Mouse (Mus musculus) heart, postnatal 0 days (tissue): ENCODE results near the gene Usp49.

Experiments used
- CTCF ChIP-seq: IDR thresholded peaks from 2 replicates; pipeline ENCODE4 v1.5.1; 2016; ENCODE audit warnings: antibody characterized with exemption, control low read depth, low read depth
- EP300 ChIP-seq: IDR thresholded peaks from 2 replicates; pipeline ENCODE4 v1.6.1; 2016; ENCODE audit warnings: antibody characterized with exemption, low read depth

DNA sequence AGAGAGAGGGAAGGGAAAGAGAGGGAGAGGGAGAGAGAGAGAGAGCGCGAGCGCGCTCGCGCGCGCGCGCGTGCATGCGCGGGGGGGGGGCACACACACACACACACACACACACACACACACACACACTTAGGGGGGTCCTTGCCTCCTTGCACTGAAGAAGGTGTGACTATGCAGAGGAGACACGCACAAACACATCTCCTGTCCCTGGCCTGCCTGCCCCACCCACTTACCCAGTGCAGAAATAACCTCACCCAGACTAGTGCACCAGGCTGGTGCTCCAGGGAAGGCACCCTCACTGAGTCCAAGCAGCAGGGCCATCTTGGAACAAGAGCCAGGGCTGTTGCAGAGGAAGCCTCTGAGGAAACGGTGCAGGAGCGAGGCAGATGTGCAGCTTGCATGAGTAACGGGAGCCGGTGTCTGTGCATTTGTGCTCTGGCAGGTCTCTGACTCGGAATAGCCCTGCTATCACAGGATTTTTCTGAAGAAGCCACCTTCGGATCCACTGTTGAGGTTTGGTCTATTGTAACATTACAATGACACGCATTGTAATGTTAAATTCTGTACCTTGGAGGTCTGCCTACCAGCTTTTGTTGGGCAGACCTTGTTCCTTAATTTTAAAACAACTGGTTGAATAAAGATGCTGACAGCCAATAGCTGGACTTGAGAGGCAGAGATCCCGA lies 82.5 kb downstream of the Usp49 start:
- TF ChIP-seq CTCF (no peak), EP300 (no peak)
